Mouse (Mus musculus): ENCODE measurements around the gene Srsf7.
"Not testable (repeated sequence)": the region's sequence is repeated elsewhere in the genome, so short reads cannot be mapped to it uniquely, and the experiment has no call there.

- TF ChIP-seq CTCF (IDR thresholded peaks at IDR 0.05; ENCODE audit: borderline replicate concordance, control insufficient read depth, extremely low read depth, insufficient read depth, low read length, poor library complexity); POLR2A (IDR thresholded peaks at IDR 0.05; ENCODE audit: control insufficient read depth, extremely low read depth, insufficient read depth, low read length, poor library complexity): not testable (repeated sequence)
Measured at GRCm38 (mm10) chr17:80225142-80225541, 18.0 kb upstream of the Srsf7 start.

All from thymus, adult 2 months (tissue).